Mouse (Mus musculus) hindlimb bud, embryonic 11.5 days (tissue): ENCODE results near the gene 2810004N23Rik.

Experiments
- DNase-seq: peaks from one replicate; pipeline ENCODE4 v3.0.0-alpha.2; 2012; ENCODE audit warnings: low read depth, low spot score; ENCODE audit errors: extremely low spot score

Gene 2810004N23Rik

GRCm38 (mm10) chr8:124792186-124792585 is 70.7 kb downstream of the 2810004N23Rik start:
- no peak for DNase-seq

- DNase-seq: no peak
These were observed 71.2 kb downstream of the 2810004N23Rik start for GRCm38 (mm10) chr8:124791751-124792150.

DNA sequence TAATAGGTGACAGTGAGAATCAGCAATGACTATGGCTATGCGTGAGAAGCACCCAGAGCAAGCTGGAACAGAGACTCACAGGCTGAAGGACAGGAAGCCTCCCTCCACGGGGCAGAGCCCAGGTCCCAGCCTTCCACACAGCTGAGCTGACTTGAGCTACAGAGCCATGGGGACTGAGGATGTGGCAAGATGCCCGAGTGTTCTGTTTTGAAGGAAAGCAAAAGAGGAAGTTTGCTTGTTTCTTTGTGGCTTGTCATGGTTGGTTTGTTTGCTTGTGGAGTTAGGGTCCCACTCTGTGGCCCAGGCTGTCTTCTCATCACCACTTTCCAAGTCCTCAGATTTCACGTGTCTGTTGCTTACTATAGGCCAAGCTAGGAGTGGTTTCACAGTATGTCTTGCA is 72.2 kb downstream of the 2810004N23Rik start:
- DNase-seq: no peak
